Mouse (Mus musculus): ENCODE data around the gene Pamr1. TPM values are rescaled to one million over a fixed set of nuclear protein-coding genes. Genes with fewer than 3 reads are reported as not detected.

Gene Pamr1
- polyA plus RNA-seq, 1 experiment from 2014 or later = 61.0 TPM

DNA sequence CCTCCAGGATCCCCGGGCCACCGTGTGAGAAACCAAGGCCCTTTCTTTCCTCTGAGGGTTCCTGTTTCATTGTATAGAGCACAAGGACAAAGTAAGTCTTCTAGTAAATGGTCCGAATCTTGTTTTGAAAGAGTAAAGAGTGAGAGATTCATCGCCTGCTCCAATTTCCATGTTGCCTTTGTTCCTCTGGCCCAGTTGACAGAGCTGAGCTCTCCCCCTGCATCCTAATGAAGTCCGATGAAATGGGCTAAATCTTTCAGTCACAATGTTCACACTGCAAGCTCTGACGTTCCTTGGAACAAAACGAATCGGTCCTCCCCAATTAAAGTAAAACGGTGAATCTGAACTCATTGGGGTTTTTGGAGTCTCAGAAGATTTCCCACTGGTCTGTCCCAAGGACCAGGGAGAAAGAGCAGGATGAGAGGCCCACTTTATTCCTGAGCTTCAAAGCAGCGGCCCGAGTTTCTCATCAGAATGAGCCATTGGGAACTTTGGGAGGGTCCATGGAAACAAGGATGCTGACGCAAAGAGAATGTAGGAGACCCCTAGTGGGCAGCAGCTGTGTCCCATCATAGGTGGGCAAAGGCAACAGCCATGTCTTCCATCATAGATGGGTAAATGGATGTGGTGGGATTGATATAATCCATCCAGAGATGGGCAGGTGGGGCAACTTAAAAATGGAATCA lies 71.1 kb downstream of the Pamr1 start:
- DNase-seq (ENCODE audit: low spot score) = no peak
- no peak overlapping the region for H3K9ac ChIP-seq (ENCODE audit: low read length)
- H3K27me3 ChIP-seq (replicated peaks; ENCODE audit: control insufficient read depth, insufficient read depth, low read length) = no peaks in the 10 kb centered on the region
- no peak for ATAC-seq (replicated peaks; ENCODE audit: low FRiP score, low TSS enrichment, low read depth)
- WGBS = 86% methylated on average over 12 of the region's 12 CpGs
- no peaks in the 10 kb centered on the region for H3K9me3 ChIP-seq (ENCODE audit: control insufficient read depth, low read length)
- no peak overlapping the region for H3K27ac ChIP-seq (ENCODE audit: low read depth)
- no peaks in the 10 kb centered on the region for H3K36me3 ChIP-seq (ENCODE audit: control insufficient read depth, insufficient read depth, low read length)
- H3K4me2 ChIP-seq (ENCODE audit: low read length) = no peak overlapping the region
- H3K4me1 ChIP-seq (replicated peaks; ENCODE audit: control insufficient read depth, insufficient read depth, low read length) = no peaks in the 10 kb centered on the region
- no peak overlapping the region for H3K4me3 ChIP-seq (ENCODE audit: low read depth, low read length)

- no peaks in the 10 kb centered on the region for H3K9me3 ChIP-seq (ENCODE audit: control insufficient read depth, low read length)
- WGBS = 87% methylated on average over 5 of the region's 5 CpGs
Measured at GRCm38 (mm10) chr2:102622176-102622575, 72.4 kb downstream of the Pamr1 start.

DNA sequence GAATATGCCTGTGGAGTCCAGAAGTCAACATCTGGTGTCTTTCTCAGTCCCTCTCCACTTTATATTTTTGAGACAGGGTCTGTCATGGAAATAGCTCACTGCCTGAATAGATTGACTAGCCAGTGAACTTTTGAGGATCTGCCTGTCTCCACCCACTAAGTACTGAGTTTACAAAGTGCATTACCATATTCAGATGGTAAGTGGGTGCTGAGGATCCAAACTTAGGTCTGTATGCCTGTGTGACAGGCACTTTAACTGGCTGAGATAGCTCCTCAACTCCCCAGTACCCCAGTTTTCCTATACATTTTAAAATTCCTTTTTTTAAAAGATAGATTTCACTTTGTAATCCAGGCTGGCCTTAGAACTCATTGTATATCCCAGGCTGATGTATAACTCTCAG lies 73.1 kb downstream of the Pamr1 start:
- no peak for ATAC-seq (replicated peaks; ENCODE audit: low FRiP score, low TSS enrichment, low read depth)
- no peak overlapping the region for H3K4me2 ChIP-seq (ENCODE audit: low read length)
- H3K9me3 ChIP-seq (ENCODE audit: control insufficient read depth, low read length) = no peaks in the 10 kb centered on the region
- H3K36me3 ChIP-seq (ENCODE audit: control insufficient read depth, insufficient read depth, low read length) = no peaks in the 10 kb centered on the region
- DNase-seq (ENCODE audit: low spot score) = no peak
- H3K27me3 ChIP-seq (replicated peaks; ENCODE audit: control insufficient read depth, insufficient read depth, low read length) = no peaks in the 10 kb centered on the region
- no peaks in the 10 kb centered on the region for H3K4me1 ChIP-seq (replicated peaks; ENCODE audit: control insufficient read depth, insufficient read depth, low read length)
- H3K27ac ChIP-seq (ENCODE audit: low read depth) = no peak overlapping the region
- H3K4me3 ChIP-seq (ENCODE audit: low read depth, low read length) = no peak overlapping the region
- no peak overlapping the region for H3K9ac ChIP-seq (ENCODE audit: low read length)

More at GRCm38 (mm10) chr2:102622176-102622575, 72.4 kb downstream of the Pamr1 start:
- H3K4me2 ChIP-seq (ENCODE audit: low read length) = no peak overlapping the region
- H3K4me3 ChIP-seq (ENCODE audit: low read depth, low read length) = no peak overlapping the region
- no peaks in the 10 kb centered on the region for H3K36me3 ChIP-seq (ENCODE audit: control insufficient read depth, insufficient read depth, low read length)
- no peak overlapping the region for H3K27ac ChIP-seq (ENCODE audit: low read depth)
- H3K27me3 ChIP-seq (replicated peaks; ENCODE audit: control insufficient read depth, insufficient read depth, low read length) = no peaks in the 10 kb centered on the region
- DNase-seq (ENCODE audit: low spot score) (no peak), ATAC-seq (replicated peaks; ENCODE audit: low FRiP score, low TSS enrichment, low read depth) (no peak)
- H3K9ac ChIP-seq (ENCODE audit: low read length) = no peak overlapping the region
- H3K4me1 ChIP-seq (replicated peaks; ENCODE audit: control insufficient read depth, insufficient read depth, low read length) = no peaks in the 10 kb centered on the region

DNA sequence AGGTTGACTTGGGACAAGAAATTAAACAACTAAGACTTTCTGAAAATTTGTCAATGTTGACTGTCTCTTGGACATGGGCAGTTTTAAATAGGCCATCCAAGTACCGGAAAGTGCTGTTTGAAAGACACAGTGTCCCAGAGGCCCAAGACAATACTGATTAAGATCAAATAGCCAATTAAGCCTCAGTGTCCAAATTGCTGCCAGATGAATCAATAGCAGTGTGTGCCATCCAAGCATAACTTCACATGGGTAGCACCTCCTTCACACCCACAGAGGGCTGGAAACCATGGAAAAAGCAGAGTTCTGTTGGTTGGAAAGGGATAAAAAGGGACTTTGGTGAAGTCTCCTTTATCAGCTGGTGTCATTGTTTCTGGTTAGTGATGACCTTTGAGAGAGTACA lies 74.7 kb downstream of the Pamr1 start:
- Histone ChIP-seq H3K9me3 (ENCODE audit: control insufficient read depth, low read length) (no peaks in the 10 kb centered on the region), H3K27me3 (replicated peaks; ENCODE audit: control insufficient read depth, insufficient read depth, low read length) (no peaks in the 10 kb centered on the region), H3K4me2 (ENCODE audit: low read length) (no peak overlapping the region), H3K27ac (ENCODE audit: low read depth) (no peak overlapping the region), H3K9ac (ENCODE audit: low read length) (no peak overlapping the region), H3K36me3 (ENCODE audit: control insufficient read depth, insufficient read depth, low read length) (no peaks in the 10 kb centered on the region), H3K4me1 (replicated peaks; ENCODE audit: control insufficient read depth, insufficient read depth, low read length) (no peaks in the 10 kb centered on the region), H3K4me3 (ENCODE audit: low read depth, low read length) (no peak overlapping the region)
- 93% methylated on average over 1 of the region's 1 CpGs for WGBS
- ATAC-seq (replicated peaks; ENCODE audit: low FRiP score, low TSS enrichment, low read depth) (no peak), DNase-seq (ENCODE audit: low spot score) (no peak)

GRCm38 (mm10) chr2:102632361-102632760 lies 82.5 kb downstream of the Pamr1 start:
- H3K27me3 ChIP-seq (replicated peaks; ENCODE audit: control insufficient read depth, insufficient read depth, low read length) = no peaks in the 10 kb centered on the region
- DNase-seq (ENCODE audit: low spot score) (no peak), ATAC-seq (replicated peaks; ENCODE audit: low FRiP score, low TSS enrichment, low read depth) (no peak)
- H3K36me3 ChIP-seq (ENCODE audit: control insufficient read depth, insufficient read depth, low read length) = no peaks in the 10 kb centered on the region
- no peak overlapping the region for H3K27ac ChIP-seq (ENCODE audit: low read depth)
- no peak overlapping the region for H3K4me2 ChIP-seq (ENCODE audit: low read length)
- WGBS = 91% methylated on average over 4 of the region's 4 CpGs
- H3K4me3 ChIP-seq (ENCODE audit: low read depth, low read length) = no peak overlapping the region
- no peaks in the 10 kb centered on the region for H3K9me3 ChIP-seq (ENCODE audit: control insufficient read depth, low read length)
- no peak overlapping the region for H3K9ac ChIP-seq (ENCODE audit: low read length)
- no peaks in the 10 kb centered on the region for H3K4me1 ChIP-seq (replicated peaks; ENCODE audit: control insufficient read depth, insufficient read depth, low read length)

GRCm38 (mm10) chr2:102634010-102634409 lies 84.2 kb downstream of the Pamr1 start:
- no peak for ATAC-seq (replicated peaks; ENCODE audit: low FRiP score, low TSS enrichment, low read depth)
- Histone ChIP-seq H3K4me1 (replicated peaks; ENCODE audit: control insufficient read depth, insufficient read depth, low read length) (no peaks in the 10 kb centered on the region), H3K36me3 (ENCODE audit: control insufficient read depth, insufficient read depth, low read length) (no peaks in the 10 kb centered on the region), H3K9ac (ENCODE audit: low read length) (no peak overlapping the region), H3K9me3 (ENCODE audit: control insufficient read depth, low read length) (no peaks in the 10 kb centered on the region), H3K27ac (ENCODE audit: low read depth) (no peak overlapping the region), H3K4me2 (ENCODE audit: low read length) (no peak overlapping the region), H3K27me3 (replicated peaks; ENCODE audit: control insufficient read depth, insufficient read depth, low read length) (no peaks in the 10 kb centered on the region), H3K4me3 (ENCODE audit: low read depth, low read length) (no peak overlapping the region)
- DNase-seq (ENCODE audit: low spot score) = no peak
- 93% methylated on average over 1 of the region's 1 CpGs for WGBS

DNA sequence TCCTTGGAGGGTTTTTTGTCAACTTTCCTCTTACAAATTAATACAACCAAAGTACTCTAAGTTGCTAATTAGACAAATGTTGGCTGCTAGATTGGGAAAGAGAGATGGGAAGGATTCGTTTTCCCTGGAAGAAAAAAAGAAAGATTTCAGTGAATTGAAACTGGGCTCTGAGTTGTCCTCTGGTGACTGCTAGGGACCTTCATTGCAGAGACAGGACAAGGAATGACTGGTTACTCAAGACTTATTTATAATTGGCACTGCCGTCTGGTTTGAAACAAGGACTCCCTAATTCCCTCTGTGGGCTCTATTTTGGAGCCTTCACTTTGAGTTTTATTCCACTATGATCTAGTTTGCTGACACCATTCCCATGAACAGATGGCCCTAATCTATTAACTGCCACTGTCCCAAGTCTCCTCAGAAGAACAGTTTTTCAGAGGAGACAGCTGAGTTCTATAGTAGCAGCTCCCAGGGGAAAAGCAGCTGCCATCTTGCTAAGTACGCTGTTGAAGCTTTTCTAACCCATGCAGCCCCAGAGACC lies 85.8 kb downstream of the Pamr1 start:
- no peaks in the 10 kb centered on the region for H3K27me3 ChIP-seq (replicated peaks; ENCODE audit: control insufficient read depth, insufficient read depth, low read length)
- peaks cover 3% of the 10 kb centered on the region; the same call in 1 of the 2 replicates for H3K36me3 ChIP-seq (ENCODE audit: control insufficient read depth, insufficient read depth, low read length)
- DNase-seq (ENCODE audit: low spot score) (no peak), ATAC-seq (replicated peaks; ENCODE audit: low FRiP score, low TSS enrichment, low read depth) (no peak)
- no peak overlapping the region for H3K4me3 ChIP-seq (ENCODE audit: low read depth, low read length)
- H3K9me3 ChIP-seq (ENCODE audit: control insufficient read depth, low read length) = no peaks in the 10 kb centered on the region
- H3K4me2 ChIP-seq (ENCODE audit: low read length) = no peak overlapping the region
- no peaks in the 10 kb centered on the region for H3K4me1 ChIP-seq (replicated peaks; ENCODE audit: control insufficient read depth, insufficient read depth, low read length)
- H3K9ac ChIP-seq (ENCODE audit: low read length) = no peak overlapping the region
- WGBS = 85% methylated on average over 3 of the region's 3 CpGs
- H3K27ac ChIP-seq (ENCODE audit: low read depth) = no peak overlapping the region

- Histone ChIP-seq H3K4me2 (ENCODE audit: low read length) (no peak overlapping the region), H3K4me3 (ENCODE audit: low read depth, low read length) (no peak overlapping the region), H3K27ac (ENCODE audit: low read depth) (no peak overlapping the region), H3K27me3 (replicated peaks; ENCODE audit: control insufficient read depth, insufficient read depth, low read length) (no peaks in the 10 kb centered on the region), H3K9ac (ENCODE audit: low read length) (no peak overlapping the region), H3K36me3 (ENCODE audit: control insufficient read depth, insufficient read depth, low read length) (peaks cover 3% of the 10 kb centered on the region; the same call in 1 of the 2 replicates), H3K4me1 (replicated peaks; ENCODE audit: control insufficient read depth, insufficient read depth, low read length) (no peaks in the 10 kb centered on the region), H3K9me3 (ENCODE audit: control insufficient read depth, low read length) (no peaks in the 10 kb centered on the region)
- DNase-seq (ENCODE audit: low spot score) (no peak), ATAC-seq (replicated peaks; ENCODE audit: low FRiP score, low TSS enrichment, low read depth) (no peak)
- WGBS = 90% methylated on average over 7 of the region's 7 CpGs
Measured at GRCm38 (mm10) chr2:102636116-102636600, 86.3 kb downstream of the Pamr1 start.

DNA sequence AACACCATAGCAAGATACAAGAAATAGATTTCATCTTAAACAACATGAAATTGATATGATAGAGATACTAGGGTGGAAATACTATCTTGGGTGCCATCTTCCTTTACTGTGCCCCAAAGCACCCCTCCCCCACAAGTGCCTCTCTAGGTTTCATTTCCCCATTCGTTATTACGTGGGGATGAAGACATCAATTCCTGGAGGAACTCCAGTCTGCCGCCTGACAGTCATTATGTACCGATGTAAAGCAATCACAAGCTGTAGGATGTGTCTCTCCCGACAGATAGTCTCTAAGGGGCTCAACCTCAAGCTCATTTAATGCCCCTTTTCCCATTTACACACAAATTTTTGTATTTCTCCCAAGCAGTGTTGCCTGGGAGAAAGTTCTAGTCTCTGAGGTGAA lies 88.3 kb downstream of the Pamr1 start:
- Histone ChIP-seq H3K9me3 (ENCODE audit: control insufficient read depth, low read length) (no peaks in the 10 kb centered on the region), H3K27me3 (replicated peaks; ENCODE audit: control insufficient read depth, insufficient read depth, low read length) (no peaks in the 10 kb centered on the region), H3K4me1 (replicated peaks; ENCODE audit: control insufficient read depth, insufficient read depth, low read length) (no peaks in the 10 kb centered on the region), H3K4me3 (ENCODE audit: low read depth, low read length) (no peak overlapping the region), H3K27ac (ENCODE audit: low read depth) (no peak overlapping the region), H3K36me3 (ENCODE audit: control insufficient read depth, insufficient read depth, low read length) (peaks cover 8% of the 10 kb centered on the region; the same call in 1 of the 2 replicates), H3K9ac (ENCODE audit: low read length) (no peak overlapping the region), H3K4me2 (ENCODE audit: low read length) (no peak overlapping the region)
- DNase-seq (ENCODE audit: low spot score) (no peak), ATAC-seq (replicated peaks; ENCODE audit: low FRiP score, low TSS enrichment, low read depth) (no peak)
- 64% methylated on average over 5 of the region's 5 CpGs for WGBS

Data from intestine, embryonic 14.5 days (tissue).